Mouse (Mus musculus) heart, embryonic 12.5 days (tissue): ENCODE data around the gene Csf3. TPM values are rescaled to one million over a fixed set of nuclear protein-coding genes. Genes with fewer than 3 reads are reported as not detected.
"Not testable (repeated sequence)": the region's sequence is repeated elsewhere in the genome, so short reads cannot be mapped to it uniquely, and the experiment has no call there.

Experiments used
- ATAC-seq: fragments of 200-750 bp; cut with Nextera tagmentation; 2 replicates; pipeline ENCODE4 v1.8.0; 2017; ENCODE audit warnings: moderate TSS enrichment, moderate library complexity; ENCODE audit not compliant: insufficient number of reproducible peaks, low FRiP score
- H3K27ac ChIP-seq: fragments of 300-500 bp; sonication (generic); 2 replicates; pipeline ENCODE4 v1.5.1; 2016; ENCODE audit warnings: mild to moderate bottlenecking, moderate library complexity; ENCODE audit not compliant: poor library complexity, severe bottlenecking
- H3K27me3 ChIP-seq: fragments of 300-500 bp; sonication (generic); replicated peaks from 2 replicates; pipeline ENCODE4 v1.6.1; 2016; ENCODE audit warnings: mild to moderate bottlenecking, moderate library complexity
- H3K36me3 ChIP-seq: fragments of 300-500 bp; sonication (generic); 2 replicates; pipeline ENCODE4 v1.6.1; 2016; ENCODE audit warnings: mild to moderate bottlenecking, moderate library complexity
- H3K4me1 ChIP-seq: fragments of 300-500 bp; sonication (generic); replicated peaks from 2 replicates; pipeline ENCODE4 v1.6.1; 2016; ENCODE audit warnings: mild to moderate bottlenecking
- H3K4me2 ChIP-seq: fragments of 300-500 bp; sonication (generic); 2 replicates; pipeline ENCODE4 v1.6.1; 2016; ENCODE audit warnings: mild to moderate bottlenecking, moderate library complexity
- H3K4me3 ChIP-seq: fragments of 300-500 bp; sonication (generic); 2 replicates; pipeline ENCODE4 v1.5.1; 2016; ENCODE audit warnings: mild to moderate bottlenecking
- H3K9ac ChIP-seq: fragments of 300-500 bp; sonication (generic); 2 replicates; pipeline ENCODE4 v1.6.1; 2016; ENCODE audit warnings: mild to moderate bottlenecking, moderate library complexity
- H3K9me3 ChIP-seq: fragments of 300-500 bp; sonication (generic); replicated peaks from 2 replicates; pipeline ENCODE4 v1.6.1; 2016; ENCODE audit warnings: mild to moderate bottlenecking, moderate library complexity
- WGBS: fragments of 180-500 bp; shearing (Covaris S2); methylation state at CpG from one replicate; pipeline ENCODE4 v1.1.7; 2016; 5-methylcytosine and 5-hydroxymethylcytosine counted together
- polyA plus RNA-seq: library from polyadenylated mRNA; unstranded; fragments of >200 nt; fragmentation: Nextera tagmentation; extraction: Ambion mirVana; gene quantifications from 2 replicates; pipeline ENCODE4 v1.2.1, GENCODE M21; 2016

The Csf3 gene
- polyA plus RNA-seq, 1 experiment from 2014 or later: not detected

DNA sequence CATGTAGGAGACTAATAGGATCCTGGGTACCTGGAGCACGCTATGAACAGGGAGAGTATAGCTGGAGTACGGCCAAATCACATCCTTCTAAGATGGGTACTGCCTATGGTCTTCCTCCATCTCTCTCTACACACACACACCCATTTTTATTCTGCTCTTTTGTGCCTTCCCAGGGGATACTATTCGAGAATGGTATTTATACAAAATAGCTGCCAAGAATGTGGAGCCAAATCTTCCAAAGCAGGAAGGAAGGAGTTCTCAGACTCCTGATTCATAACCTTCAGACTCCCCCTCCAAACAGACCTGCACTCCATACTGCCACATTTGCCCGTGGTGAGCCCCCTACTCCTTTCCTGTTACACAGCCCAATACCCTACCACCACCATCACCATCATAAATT, 29.7 kb downstream of the Csf3 start:
- Histone ChIP-seq H3K27ac (no peak overlapping the region), H3K9ac (no peak overlapping the region), H3K27me3 (no peaks in the 10 kb centered on the region), H3K4me2 (no peak overlapping the region), H3K9me3 (peaks cover 7% of the 10 kb centered on the region), H3K36me3 (peaks cover 21% of the 10 kb centered on the region), H3K4me1 (peaks cover 5% of the 10 kb centered on the region), H3K4me3 (no peak overlapping the region)
- 58% methylated on average over 4 of the region's 4 CpGs for WGBS
- no peak for ATAC-seq

DNA sequence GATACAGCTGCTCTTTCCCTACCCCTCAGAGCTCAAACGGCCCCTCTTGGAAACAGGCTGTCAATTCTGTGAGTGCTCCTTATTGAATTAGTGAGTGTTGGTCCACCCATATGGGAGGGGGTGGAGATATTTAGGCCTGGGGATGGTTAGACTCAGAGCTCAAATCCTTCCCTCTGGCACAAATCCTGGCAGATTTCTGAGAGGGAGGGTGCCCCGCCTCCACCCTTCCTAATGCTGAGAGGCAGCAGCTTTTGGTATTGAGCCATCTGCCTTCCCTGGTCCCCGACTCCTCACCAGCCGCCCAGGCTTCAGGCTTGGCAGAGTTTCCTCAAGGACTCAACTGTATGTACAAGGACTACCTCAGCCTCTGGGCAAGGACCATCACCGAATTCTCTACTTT, 30.1 kb downstream of the Csf3 start:
- peaks cover 7% of the 10 kb centered on the region for H3K9me3 ChIP-seq
- peaks cover 16% of the 10 kb centered on the region for H3K36me3 ChIP-seq
- no peak overlapping the region for H3K4me3 ChIP-seq
- no peak overlapping the region for H3K27ac ChIP-seq
- H3K9ac ChIP-seq: no peak overlapping the region
- no peak overlapping the region for H3K4me2 ChIP-seq
- no peak for ATAC-seq
- no peaks in the 10 kb centered on the region for H3K27me3 ChIP-seq
- 66% methylated on average over 5 of the region's 5 CpGs for WGBS
- H3K4me1 ChIP-seq: peaks cover 5% of the 10 kb centered on the region

DNA sequence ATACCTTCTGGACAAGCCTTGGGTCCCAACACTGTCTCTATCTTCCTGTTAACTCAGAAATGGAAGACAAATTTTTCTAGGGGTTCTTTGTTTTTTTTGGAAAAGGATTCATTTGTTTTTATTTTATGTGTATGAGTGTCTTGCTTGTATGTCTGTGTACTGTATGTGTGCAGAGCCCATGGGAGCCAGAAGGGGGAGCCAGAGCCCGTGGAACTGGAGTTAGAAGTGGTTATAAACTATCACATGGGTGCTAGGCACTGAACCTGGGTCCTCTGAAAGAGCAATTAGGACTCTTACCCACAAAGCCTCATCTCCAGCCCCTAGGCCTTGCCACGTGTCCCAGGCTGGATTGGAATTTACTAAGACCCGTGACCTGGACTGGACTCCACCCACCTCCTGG, 33.0 kb downstream of the Csf3 start:
- Histone ChIP-seq H3K36me3 (no peaks in the 10 kb centered on the region), H3K4me2 (no peak overlapping the region), H3K4me3 (no peak overlapping the region), H3K9ac (no peak overlapping the region), H3K9me3 (peaks cover 7% of the 10 kb centered on the region), H3K27me3 (no peaks in the 10 kb centered on the region), H3K4me1 (peaks cover 8% of the 10 kb centered on the region), H3K27ac (no peak overlapping the region)
- WGBS: 71% methylated on average over 3 of the region's 3 CpGs
- no peak for ATAC-seq

DNA sequence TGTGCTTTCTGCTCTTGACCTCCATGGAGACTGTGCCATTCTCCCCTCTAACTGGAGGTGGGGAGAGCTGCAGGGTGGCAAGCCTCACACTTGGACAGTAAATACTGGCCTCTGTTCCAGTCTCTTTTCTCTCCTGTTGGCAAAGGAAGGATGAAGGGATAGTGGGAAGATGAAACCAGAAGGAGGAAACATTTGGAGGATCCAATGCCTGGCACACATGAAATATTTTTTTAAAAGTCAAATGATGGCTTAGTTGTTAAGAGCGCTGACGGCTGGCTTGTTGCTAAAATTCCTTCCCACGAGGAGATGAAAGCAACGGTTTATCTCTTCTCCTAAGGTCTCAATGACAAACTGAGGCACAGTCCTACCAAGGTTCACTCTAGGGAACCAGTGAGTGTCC, 34.0 kb downstream of the Csf3 start:
- 75% methylated on average over 4 of the region's 4 CpGs for WGBS
- no peak overlapping the region for H3K4me3 ChIP-seq
- no peaks in the 10 kb centered on the region for H3K36me3 ChIP-seq
- no peaks in the 10 kb centered on the region for H3K27me3 ChIP-seq
- H3K27ac ChIP-seq: no peak overlapping the region
- H3K9ac ChIP-seq: no peak overlapping the region
- ATAC-seq: no peak
- peaks cover 7% of the 10 kb centered on the region for H3K9me3 ChIP-seq
- H3K4me1 ChIP-seq: peaks cover 17% of the 10 kb centered on the region
- no peak overlapping the region for H3K4me2 ChIP-seq

DNA sequence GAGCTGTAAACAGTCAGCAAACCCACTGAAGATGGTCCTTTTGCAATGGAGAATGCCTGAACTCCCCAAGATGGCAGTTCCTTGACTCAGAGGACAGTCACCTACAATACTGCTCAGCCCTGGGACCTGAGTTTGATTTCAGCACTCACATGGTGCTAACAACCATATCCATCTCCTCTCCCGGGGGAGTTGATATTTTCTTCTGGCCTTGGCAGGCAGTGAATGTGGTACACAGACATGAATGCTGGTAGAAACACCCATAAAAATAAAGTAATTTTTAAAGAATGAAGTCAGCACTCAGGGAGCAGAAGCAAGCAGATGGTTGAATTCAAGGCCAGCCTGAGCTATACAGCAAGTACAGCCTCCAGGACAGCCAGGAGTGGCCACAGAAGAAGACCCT, 35.1 kb downstream of the Csf3 start:
- Histone ChIP-seq H3K27me3 (no peaks in the 10 kb centered on the region), H3K4me3 (no peak overlapping the region), H3K36me3 (no peaks in the 10 kb centered on the region), H3K9ac (no peak overlapping the region), H3K9me3 (peaks cover 7% of the 10 kb centered on the region), H3K27ac (no peak overlapping the region), H3K4me2 (no peak overlapping the region), H3K4me1 (peaks cover 24% of the 10 kb centered on the region)
- no peak for ATAC-seq
- WGBS: 90% methylated on average over 1 of the region's 1 CpGs

DNA sequence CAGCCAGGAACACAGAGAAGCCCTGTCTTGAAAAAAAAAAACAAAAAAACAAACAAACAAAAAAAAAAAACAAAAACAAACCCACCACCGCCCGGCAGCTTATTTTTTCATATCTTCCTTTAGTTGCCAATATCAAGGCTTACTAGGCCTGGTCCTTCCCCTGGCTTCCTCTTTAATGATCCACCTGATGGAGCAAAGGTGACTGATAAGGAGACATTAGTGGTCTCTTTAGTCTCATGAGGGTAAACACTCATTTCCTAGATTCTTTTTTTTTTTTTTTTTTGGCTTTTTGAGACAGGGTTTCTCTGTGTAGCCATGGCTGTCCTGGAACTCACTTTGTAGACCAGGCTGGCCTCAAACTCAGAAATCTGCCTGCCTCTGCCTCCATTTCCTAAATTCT, 36.2 kb downstream of the Csf3 start:
- H3K36me3 ChIP-seq, H3K4me3 ChIP-seq, H3K9ac ChIP-seq, ATAC-seq, H3K27me3 ChIP-seq, H3K27ac ChIP-seq, H3K9me3 ChIP-seq, H3K4me2 ChIP-seq: not testable (repeated sequence)
- 90% methylated on average over 2 of the region's 2 CpGs for WGBS
- peaks cover 24% of the 10 kb centered on the region for H3K4me1 ChIP-seq

DNA sequence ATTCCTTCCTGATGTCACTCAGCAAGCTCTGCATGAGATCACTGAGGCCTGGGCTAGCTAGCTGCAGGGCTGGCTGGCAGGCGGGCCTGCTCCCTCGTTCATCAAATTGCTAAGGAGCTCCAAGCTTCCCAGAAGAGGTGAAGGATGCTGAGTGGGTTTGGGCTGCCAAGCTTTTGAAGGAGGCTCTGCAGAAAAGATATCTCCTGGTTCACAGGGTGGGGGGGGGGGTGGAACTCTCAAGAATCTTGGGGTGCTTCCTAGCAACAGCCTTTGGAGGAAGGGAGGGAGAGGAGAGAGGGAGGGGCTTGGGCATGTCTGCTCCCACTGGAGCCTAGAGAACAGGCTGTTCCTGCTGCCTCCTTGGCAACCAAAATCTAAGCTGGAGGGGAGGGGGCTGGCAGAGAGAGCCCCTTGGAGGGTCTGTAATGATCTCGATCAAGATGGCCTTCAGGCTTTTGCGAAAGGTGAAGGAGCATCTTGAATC, 37.4 kb downstream of the Csf3 start:
- no peak overlapping the region for H3K4me3 ChIP-seq
- no peak for ATAC-seq
- no peaks in the 10 kb centered on the region for H3K36me3 ChIP-seq
- 0 out of 2 replicates have a peak overlapping the region, but pooled peaks have one; percentile 0 for H3K9ac ChIP-seq
- WGBS: 46% methylated on average over 4 of the region's 4 CpGs
- H3K4me1 ChIP-seq: peaks cover 33% of the 10 kb centered on the region
- no peaks in the 10 kb centered on the region for H3K27me3 ChIP-seq
- peaks cover 7% of the 10 kb centered on the region for H3K9me3 ChIP-seq
- no peak overlapping the region for H3K27ac ChIP-seq
- no peak overlapping the region for H3K4me2 ChIP-seq

DNA sequence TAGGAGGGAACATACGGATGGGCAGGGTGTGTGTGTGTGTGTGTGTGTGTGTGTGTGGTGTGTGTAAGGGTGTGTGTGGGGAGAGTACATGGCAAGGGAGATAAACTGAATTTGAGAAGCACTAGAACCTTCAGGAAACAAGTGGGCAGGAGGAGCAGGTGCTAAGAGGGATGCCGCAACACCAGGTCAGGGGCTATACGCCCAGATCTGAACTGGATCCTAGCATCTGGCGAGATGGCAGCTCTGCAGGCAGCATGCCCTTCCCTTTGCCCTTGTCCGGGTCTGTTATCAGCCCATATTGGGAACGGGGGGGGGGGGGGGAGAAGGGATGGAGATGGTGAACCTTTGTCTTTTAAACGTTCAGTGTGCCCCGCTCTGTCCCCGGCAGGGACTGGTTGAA, 37.9 kb downstream of the Csf3 start:
- Histone ChIP-seq H3K9me3 (peaks cover 7% of the 10 kb centered on the region), H3K27me3 (no peaks in the 10 kb centered on the region), H3K4me1 (peaks cover 38% of the 10 kb centered on the region), H3K36me3 (no peaks in the 10 kb centered on the region), H3K9ac (0 out of 2 replicates have a peak overlapping the region, but pooled peaks have one; percentile 0), H3K27ac (no peak overlapping the region), H3K4me2 (no peak overlapping the region), H3K4me3 (no peak overlapping the region)
- WGBS: 61% methylated on average over 9 of the region's 9 CpGs
- ATAC-seq: no peak

DNA sequence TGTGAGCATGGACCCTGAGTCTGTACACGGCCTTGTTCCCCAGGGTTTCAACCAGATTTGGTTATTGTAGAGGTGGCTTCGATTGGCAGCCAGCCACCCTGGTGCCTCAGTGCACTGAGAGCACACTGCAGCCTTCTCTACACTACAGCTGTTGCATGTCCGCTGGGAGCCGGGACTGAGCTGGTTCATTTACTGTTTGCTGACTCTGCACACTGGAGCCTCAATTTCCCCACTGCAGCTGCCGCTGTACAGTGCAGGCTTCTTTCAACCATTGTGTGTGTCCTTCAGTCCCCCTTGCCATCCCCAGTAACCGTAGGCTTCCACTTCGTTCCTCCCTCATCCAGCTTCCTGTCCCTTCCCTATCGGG, 38.9 kb downstream of the Csf3 start:
- Histone ChIP-seq H3K27me3 (no peaks in the 10 kb centered on the region), H3K4me3 (peak overlapping the region; percentile 87), H3K4me2 (peak overlapping the region; percentile 80), H3K9ac (peak overlapping the region; percentile 96), H3K27ac (peak overlapping the region; percentile 92), H3K36me3 (no peaks in the 10 kb centered on the region), H3K9me3 (no peaks in the 10 kb centered on the region), H3K4me1 (peaks cover 48% of the 10 kb centered on the region)
- ATAC-seq: no peak
- 10% methylated on average over 8 of the region's 8 CpGs for WGBS

DNA sequence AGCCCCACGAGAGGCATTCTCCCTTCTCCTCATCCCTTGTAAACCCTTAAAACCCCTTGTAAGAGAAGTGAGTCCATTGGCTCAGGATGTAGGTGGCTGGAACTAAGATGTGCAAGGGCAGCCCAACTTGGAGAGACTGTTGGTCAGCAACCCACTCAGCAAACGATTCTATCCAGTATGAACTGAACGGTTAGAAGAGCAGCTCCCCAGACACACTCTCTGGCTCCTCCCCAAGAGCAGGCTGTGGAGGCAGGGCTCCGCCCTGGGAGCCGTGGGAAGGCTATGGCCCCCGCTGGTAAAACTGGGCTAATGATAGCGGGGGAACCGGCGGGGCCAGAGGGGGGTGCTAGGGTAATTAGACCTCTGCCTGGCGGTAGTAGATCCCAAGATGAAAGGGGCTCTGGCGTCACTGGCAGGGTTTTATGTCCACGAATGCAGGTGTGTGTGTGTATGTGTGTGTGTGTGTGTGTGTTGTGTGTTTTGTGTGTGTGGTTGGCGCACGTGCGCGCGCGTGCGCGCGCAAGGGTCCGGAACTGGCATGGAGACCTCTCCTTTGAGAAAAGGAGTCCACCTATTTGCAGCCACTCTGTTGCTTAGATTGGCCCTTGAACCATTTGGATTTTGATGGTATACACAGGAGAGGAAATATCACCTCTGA, 39.5 kb downstream of the Csf3 start, which contains the start of gene Thra:
TSS of gene Thra (plus strand) at position 246 of the 658 bp plus-strand sequence.
- Histone ChIP-seq H3K9ac (peak within 1 kb of the TSS; percentile 96), H3K9me3 (no peaks in the 10 kb centered on the region), H3K4me3 (peak within 1 kb of the TSS; percentile 87), H3K36me3 (no peaks in the 10 kb centered on the region), H3K4me2 (peak within 1 kb of the TSS; percentile 80), H3K4me1 (peaks cover 54% of the 10 kb centered on the region), H3K27me3 (no peaks in the 10 kb centered on the region), H3K27ac (peak within 1 kb of the TSS; percentile 92)
- peak; percentile 75 for ATAC-seq
- WGBS: under 1% methylated on average over 22 of the region's 22 CpGs

DNA sequence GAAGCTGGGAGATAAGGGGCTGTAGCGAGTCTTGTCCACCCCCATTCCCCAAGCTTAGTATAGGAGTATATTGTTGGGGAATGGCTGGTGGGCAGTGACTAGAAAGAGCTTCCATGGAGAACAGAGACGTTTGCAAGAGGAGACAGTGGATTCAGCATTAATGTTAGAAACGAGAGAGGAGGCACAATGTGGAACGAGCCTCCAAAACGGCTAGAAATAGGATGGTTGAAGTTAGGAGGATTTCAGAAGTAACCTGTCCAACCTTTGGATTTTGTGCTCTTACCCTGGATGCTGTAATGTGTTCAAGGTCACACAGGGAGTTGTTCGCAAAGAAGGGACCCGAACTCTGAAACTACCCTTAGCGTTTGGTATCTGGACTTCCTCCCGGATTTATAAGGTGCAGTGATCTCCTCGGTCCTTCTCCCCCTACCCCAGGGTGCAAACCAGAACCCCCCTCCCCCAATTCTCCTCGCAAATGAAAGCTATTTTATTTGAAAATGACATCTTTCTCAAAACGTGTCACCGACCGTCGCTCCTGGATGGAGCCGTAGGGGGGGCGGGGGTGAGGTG, 40.1 kb downstream of the Csf3 start:
- H3K9ac ChIP-seq: peak overlapping the region; percentile 96
- peaks cover 60% of the 10 kb centered on the region for H3K4me1 ChIP-seq
- no peaks in the 10 kb centered on the region for H3K9me3 ChIP-seq
- no peak for ATAC-seq
- H3K36me3 ChIP-seq: no peaks in the 10 kb centered on the region
- peak overlapping the region; percentile 80 for H3K4me2 ChIP-seq
- peak overlapping the region; percentile 92 for H3K27ac ChIP-seq
- H3K4me3 ChIP-seq: peak overlapping the region; percentile 87
- under 1% methylated on average over 17 of the region's 17 CpGs for WGBS
- no peaks in the 10 kb centered on the region for H3K27me3 ChIP-seq
